Mouse (Mus musculus): ENCODE measurements around the gene Tbc1d2b. TPM values are rescaled to one million over a fixed set of nuclear protein-coding genes. Genes with fewer than 3 reads are reported as not detected.
A peak's percentile ranks its signal among the peaks of the same experiment; 100 is the strongest.

The Tbc1d2b gene
- polyA plus RNA-seq, 1 experiment from 2014 or later, result 9.3 TPM

DNA sequence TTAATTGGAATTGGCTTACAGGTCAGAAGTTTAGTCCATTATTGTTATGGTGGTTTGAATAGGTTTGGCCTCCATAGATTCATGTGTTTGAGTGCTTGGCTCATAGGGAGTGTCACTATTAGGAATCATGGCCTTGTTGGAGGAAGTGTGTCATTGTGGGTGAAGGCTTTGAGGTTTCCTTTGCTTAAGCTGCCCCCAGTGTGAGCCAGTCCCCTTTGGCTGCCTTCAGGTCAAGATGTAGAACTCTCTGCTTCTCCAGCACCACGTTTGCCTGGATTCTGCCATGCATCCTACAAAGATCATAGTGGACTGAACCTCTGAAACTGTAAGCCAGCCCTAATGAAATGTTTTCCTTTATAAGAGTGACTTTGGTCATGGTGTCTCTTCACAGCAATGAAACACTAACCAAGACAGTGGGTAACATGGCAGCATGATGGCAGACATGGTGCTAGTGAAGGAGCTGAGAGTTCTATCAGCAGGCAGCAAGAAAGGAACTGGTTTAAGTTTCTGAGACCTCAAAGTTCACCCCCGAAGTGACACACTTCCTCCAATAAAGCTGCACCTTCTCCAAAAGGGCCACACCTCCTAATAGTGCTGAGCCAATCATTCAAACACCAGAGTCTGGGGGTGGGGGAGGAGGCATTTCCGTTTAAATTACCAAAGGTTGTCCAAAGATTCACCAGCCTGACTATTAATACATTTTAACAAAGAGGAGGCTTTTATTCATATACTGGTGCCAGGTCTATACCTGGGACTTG lies 23.2 kb upstream of the Tbc1d2b start:
- H3K4me1 ChIP-seq (ENCODE audit: control insufficient read depth, insufficient read depth, low read length), result no peaks in the 10 kb centered on the region
- H3K9me3 ChIP-seq (ENCODE audit: control insufficient read depth, low read length), result no peaks in the 10 kb centered on the region
- H3K36me3 ChIP-seq (ENCODE audit: control insufficient read depth, insufficient read depth, low read length), result no peaks in the 10 kb centered on the region
- 49% methylated on average over 3 of the region's 3 CpGs for WGBS
- H3K27ac ChIP-seq (ENCODE audit: low read length), result no peak overlapping the region
- H3K9ac ChIP-seq (ENCODE audit: low read depth, low read length), result no peak overlapping the region
- ATAC-seq, result no peak
- no peaks in the 10 kb centered on the region for H3K27me3 ChIP-seq (replicated peaks; ENCODE audit: control insufficient read depth, insufficient read depth, low read length)
- H3K4me2 ChIP-seq (ENCODE audit: low read depth, low read length), result no peak overlapping the region
- no peak overlapping the region for H3K4me3 ChIP-seq (ENCODE audit: low read length)

DNA sequence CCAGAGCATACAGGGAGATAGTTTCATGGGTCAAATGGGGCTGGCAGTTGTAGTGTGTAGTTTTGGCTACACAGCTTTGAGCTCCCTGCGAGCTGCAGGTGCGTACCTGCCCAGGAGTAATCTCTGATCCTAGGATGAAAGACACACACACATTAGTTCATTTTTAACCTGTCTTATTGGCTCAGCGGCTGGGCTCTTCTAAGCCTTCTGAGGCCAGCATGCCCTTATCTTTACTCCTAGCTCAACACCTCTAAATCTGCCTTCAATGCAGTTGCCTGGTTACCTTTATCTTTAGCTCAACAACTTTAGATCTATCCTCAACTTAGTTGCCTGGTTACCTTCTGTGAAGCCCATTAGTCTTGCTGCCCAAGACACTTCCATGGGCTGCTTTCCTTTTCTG lies 7.8 kb upstream of the Tbc1d2b start:
- peak; percentile 86 for ATAC-seq
- H3K36me3 ChIP-seq (ENCODE audit: control insufficient read depth, insufficient read depth, low read length), result no peaks in the 10 kb centered on the region
- H3K4me3 ChIP-seq (ENCODE audit: low read length), result no peak overlapping the region
- no peaks in the 10 kb centered on the region for H3K9me3 ChIP-seq (ENCODE audit: control insufficient read depth, low read length)
- no peaks in the 10 kb centered on the region for H3K27me3 ChIP-seq (replicated peaks; ENCODE audit: control insufficient read depth, insufficient read depth, low read length)
- H3K27ac ChIP-seq (ENCODE audit: low read length), result peak overlapping the region; percentile 71
- 58% methylated on average over 3 of the region's 3 CpGs for WGBS
- peak overlapping the region; percentile 14; the same call in 1 of the 2 replicates for H3K4me2 ChIP-seq (ENCODE audit: low read depth, low read length)
- 0 out of 2 replicates have a peak, but pooled peaks cover 2% of the 10 kb centered on the region for H3K4me1 ChIP-seq (ENCODE audit: control insufficient read depth, insufficient read depth, low read length)
- H3K9ac ChIP-seq (ENCODE audit: low read depth, low read length), result no peak overlapping the region

DNA sequence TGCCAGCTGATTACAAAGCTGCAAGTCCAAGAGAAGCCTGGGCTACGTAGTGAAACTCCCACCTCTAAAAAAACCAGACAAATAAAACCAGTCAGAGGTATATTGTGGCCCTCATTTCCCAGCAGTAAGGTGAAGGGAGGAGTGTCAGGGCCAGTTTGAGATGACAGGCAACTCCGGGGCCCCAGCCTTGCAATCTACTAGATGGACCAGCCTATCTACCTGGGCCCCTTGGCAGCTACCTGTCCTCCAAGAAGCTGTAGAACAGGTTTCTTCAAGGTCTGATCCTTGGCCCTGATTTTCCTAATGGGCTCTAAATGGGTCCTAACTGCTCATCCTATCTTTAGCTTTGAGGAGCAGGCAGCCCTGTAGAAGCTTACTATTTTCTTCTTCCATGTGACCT lies 7.3 kb upstream of the Tbc1d2b start:
- Histone ChIP-seq H3K36me3 (ENCODE audit: control insufficient read depth, insufficient read depth, low read length) (no peaks in the 10 kb centered on the region), H3K9ac (ENCODE audit: low read depth, low read length) (no peak overlapping the region), H3K9me3 (ENCODE audit: control insufficient read depth, low read length) (no peaks in the 10 kb centered on the region), H3K27me3 (replicated peaks; ENCODE audit: control insufficient read depth, insufficient read depth, low read length) (no peaks in the 10 kb centered on the region), H3K4me2 (ENCODE audit: low read depth, low read length) (peak overlapping the region; percentile 14; the same call in 1 of the 2 replicates), H3K4me3 (ENCODE audit: low read length) (no peak overlapping the region), H3K27ac (ENCODE audit: low read length) (peak overlapping the region; percentile 71), H3K4me1 (ENCODE audit: control insufficient read depth, insufficient read depth, low read length) (0 out of 2 replicates have a peak, but pooled peaks cover 2% of the 10 kb centered on the region)
- ATAC-seq, result peak; percentile 94
- 58% methylated on average over 2 of the region's 2 CpGs for WGBS

DNA sequence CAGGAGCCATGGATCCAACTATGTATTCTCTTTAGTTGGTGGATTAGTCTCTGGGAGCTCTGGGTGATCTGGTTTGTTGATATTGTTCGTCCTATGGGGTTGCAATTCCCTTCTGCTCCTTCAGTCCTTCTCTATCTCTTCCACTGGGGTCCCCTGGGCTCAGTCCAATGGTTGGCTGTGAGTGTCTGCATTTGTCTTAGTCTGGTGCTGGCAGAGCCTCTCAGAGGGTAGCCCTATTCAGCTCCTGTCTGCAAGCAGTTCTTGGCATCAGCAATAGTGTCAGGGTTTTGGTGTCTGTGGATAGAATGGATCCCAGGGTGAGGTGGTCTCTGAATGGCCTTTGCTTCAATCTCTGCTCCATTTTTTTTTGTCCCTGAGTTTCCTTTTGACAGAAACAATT lies 6.2 kb upstream of the Tbc1d2b start:
- Histone ChIP-seq H3K4me2 (ENCODE audit: low read depth, low read length) (no peak overlapping the region), H3K9me3 (ENCODE audit: control insufficient read depth, low read length) (no peaks in the 10 kb centered on the region), H3K9ac (ENCODE audit: low read depth, low read length) (no peak overlapping the region), H3K4me1 (ENCODE audit: control insufficient read depth, insufficient read depth, low read length) (0 out of 2 replicates have a peak, but pooled peaks cover 2% of the 10 kb centered on the region), H3K4me3 (ENCODE audit: low read length) (no peak overlapping the region), H3K36me3 (ENCODE audit: control insufficient read depth, insufficient read depth, low read length) (no peaks in the 10 kb centered on the region), H3K27ac (ENCODE audit: low read length) (no peak overlapping the region), H3K27me3 (replicated peaks; ENCODE audit: control insufficient read depth, insufficient read depth, low read length) (no peaks in the 10 kb centered on the region)
- ATAC-seq, result no peak
- 80% methylated on average over 1 of the region's 1 CpGs for WGBS

DNA sequence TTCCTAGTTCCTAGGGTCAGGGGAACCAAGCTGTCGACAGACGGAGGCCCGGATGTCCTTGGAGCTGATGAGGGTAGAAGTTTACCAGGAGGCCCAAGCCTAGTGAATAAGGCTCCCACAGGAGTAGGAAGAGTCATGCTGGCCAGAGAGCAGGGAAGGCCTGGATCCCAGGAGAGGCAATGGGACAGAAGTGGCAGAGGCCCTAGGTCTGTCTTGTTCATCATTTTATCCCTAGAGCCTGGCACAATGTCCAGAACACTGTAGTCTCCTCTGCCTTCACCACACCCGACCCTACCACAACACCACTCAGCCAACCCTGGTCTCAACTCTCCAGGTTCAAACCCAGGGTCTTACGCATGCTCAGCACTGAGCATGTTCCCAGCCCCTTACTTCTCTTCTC lies 5.3 kb upstream of the Tbc1d2b start:
- H3K27ac ChIP-seq (ENCODE audit: low read length), result peak overlapping the region; percentile 55
- H3K4me1 ChIP-seq (ENCODE audit: control insufficient read depth, insufficient read depth, low read length), result peaks cover 10% of the 10 kb centered on the region
- WGBS, result 85% methylated on average over 5 of the region's 5 CpGs
- H3K27me3 ChIP-seq (replicated peaks; ENCODE audit: control insufficient read depth, insufficient read depth, low read length), result no peaks in the 10 kb centered on the region
- no peak for ATAC-seq
- H3K4me3 ChIP-seq (ENCODE audit: low read length), result no peak overlapping the region
- no peaks in the 10 kb centered on the region for H3K9me3 ChIP-seq (ENCODE audit: control insufficient read depth, low read length)
- no peak overlapping the region for H3K4me2 ChIP-seq (ENCODE audit: low read depth, low read length)
- H3K9ac ChIP-seq (ENCODE audit: low read depth, low read length), result 0 out of 2 replicates have a peak overlapping the region, but pooled peaks have one; percentile 15
- H3K36me3 ChIP-seq (ENCODE audit: control insufficient read depth, insufficient read depth, low read length), result no peaks in the 10 kb centered on the region

DNA sequence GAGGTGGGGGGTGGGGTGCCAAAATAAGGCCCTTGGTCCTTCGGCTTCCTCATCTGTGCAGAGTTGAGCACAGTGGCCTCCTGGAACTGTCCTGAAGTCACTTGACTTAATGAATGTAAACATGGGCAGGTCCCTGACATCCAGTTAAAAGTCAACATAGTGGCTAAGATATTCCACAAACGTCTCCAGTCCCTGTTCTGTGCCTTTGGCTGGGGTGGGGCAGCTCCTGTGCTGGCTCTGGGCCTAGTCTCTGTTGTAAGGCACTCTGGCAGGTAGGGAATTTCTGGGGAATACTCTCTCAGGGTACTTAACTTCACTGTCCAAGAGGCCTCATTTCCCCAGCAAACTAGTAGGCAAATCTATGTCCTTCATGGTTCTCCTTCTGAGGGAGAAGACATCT lies 4.9 kb upstream of the Tbc1d2b start:
- Histone ChIP-seq H3K9me3 (ENCODE audit: control insufficient read depth, low read length) (no peaks in the 10 kb centered on the region), H3K4me3 (ENCODE audit: low read length) (no peak overlapping the region), H3K27ac (ENCODE audit: low read length) (peak overlapping the region; percentile 55), H3K36me3 (ENCODE audit: control insufficient read depth, insufficient read depth, low read length) (no peaks in the 10 kb centered on the region), H3K4me2 (ENCODE audit: low read depth, low read length) (no peak overlapping the region), H3K27me3 (replicated peaks; ENCODE audit: control insufficient read depth, insufficient read depth, low read length) (no peaks in the 10 kb centered on the region), H3K4me1 (ENCODE audit: control insufficient read depth, insufficient read depth, low read length) (peaks cover 11% of the 10 kb centered on the region), H3K9ac (ENCODE audit: low read depth, low read length) (0 out of 2 replicates have a peak overlapping the region, but pooled peaks have one; percentile 15)
- ATAC-seq, result peak; percentile 10; the same call in 1 of the 2 replicates
- WGBS, result 39% methylated on average over 2 of the region's 2 CpGs

DNA sequence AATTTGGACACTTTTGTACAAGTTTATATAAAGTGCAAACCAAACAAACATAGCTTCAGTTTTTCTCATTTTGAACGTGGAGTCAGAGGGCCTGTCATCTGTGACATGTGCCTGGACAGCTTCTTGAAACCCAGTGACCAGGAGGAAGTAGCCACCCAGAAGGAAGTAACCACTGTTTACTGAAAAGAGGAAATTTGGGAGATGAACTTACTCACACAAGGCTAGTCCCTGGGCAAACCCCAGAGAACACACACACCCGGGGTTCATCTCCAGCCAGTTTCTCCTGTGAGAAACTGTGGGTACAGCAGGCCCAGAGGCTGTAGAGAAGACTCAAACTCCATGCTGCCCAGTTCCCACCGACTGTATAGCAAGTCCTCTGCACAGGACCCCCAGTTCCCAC lies 3.9 kb upstream of the Tbc1d2b start:
- peaks cover 15% of the 10 kb centered on the region for H3K4me1 ChIP-seq (ENCODE audit: control insufficient read depth, insufficient read depth, low read length)
- no peak for ATAC-seq
- H3K4me2 ChIP-seq (ENCODE audit: low read depth, low read length), result no peak overlapping the region
- no peak overlapping the region for H3K27ac ChIP-seq (ENCODE audit: low read length)
- no peaks in the 10 kb centered on the region for H3K9me3 ChIP-seq (ENCODE audit: control insufficient read depth, low read length)
- 67% methylated on average over 3 of the region's 3 CpGs for WGBS
- no peaks in the 10 kb centered on the region for H3K36me3 ChIP-seq (ENCODE audit: control insufficient read depth, insufficient read depth, low read length)
- no peak overlapping the region for H3K4me3 ChIP-seq (ENCODE audit: low read length)
- H3K27me3 ChIP-seq (replicated peaks; ENCODE audit: control insufficient read depth, insufficient read depth, low read length), result no peaks in the 10 kb centered on the region
- H3K9ac ChIP-seq (ENCODE audit: low read depth, low read length), result no peak overlapping the region

DNA sequence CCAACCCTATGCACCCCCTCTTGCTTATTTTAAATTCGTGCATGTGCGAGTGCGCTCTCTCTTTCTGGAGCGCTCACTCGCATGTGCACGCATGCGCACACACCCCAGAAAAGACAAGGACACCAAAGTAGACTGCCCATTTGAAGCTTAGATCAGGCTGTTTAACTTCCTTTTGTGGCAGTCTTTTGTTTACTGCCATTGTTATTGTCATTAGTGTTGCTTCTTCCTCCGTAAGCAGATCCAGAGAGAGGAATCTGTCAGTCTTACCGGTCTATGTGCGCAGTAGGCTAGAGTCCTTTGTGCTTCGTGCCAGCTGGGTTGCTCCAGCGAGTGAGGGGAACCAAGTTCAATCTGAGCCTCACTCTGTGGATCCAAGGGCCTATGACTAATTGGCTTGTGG lies 1.7 kb upstream of the Tbc1d2b start:
- Histone ChIP-seq H3K9ac (ENCODE audit: low read depth, low read length) (no peak overlapping the region), H3K27ac (ENCODE audit: low read length) (no peak overlapping the region), H3K4me1 (ENCODE audit: control insufficient read depth, insufficient read depth, low read length) (peaks cover 26% of the 10 kb centered on the region), H3K9me3 (ENCODE audit: control insufficient read depth, low read length) (no peaks in the 10 kb centered on the region), H3K36me3 (ENCODE audit: control insufficient read depth, insufficient read depth, low read length) (no peaks in the 10 kb centered on the region), H3K4me3 (ENCODE audit: low read length) (no peak overlapping the region), H3K4me2 (ENCODE audit: low read depth, low read length) (no peak overlapping the region), H3K27me3 (replicated peaks; ENCODE audit: control insufficient read depth, insufficient read depth, low read length) (no peaks in the 10 kb centered on the region)
- no peak for ATAC-seq
- WGBS, result 85% methylated on average over 12 of the region's 12 CpGs

DNA sequence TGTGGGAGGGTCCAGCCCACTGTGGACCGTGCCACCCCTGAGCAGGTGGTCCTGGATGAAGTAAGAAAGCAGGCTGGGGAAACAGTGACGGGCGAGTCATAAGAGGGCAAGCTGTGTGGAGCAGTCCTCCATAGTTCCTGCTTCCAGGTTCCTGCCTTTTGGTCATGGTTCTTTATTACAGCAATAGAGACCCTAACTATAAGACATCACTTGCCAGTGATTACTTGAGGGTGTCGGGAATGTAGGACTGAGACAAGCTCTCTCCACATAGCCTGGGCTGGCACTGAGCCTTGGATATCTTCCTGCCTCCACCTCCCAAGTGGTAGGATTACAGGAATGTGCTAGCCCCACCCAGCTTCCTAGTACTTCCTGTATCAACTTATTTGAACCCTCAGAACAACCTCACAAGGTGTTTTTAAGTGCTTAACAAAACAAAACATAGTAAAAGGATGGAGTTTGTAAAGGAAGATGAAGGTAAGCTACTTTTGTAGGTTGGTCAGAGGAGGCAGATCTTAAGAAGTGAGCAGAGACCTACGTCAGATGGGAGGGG lies 1.0 kb upstream of the Tbc1d2b start:
- no peaks in the 10 kb centered on the region for H3K9me3 ChIP-seq (ENCODE audit: control insufficient read depth, low read length)
- H3K4me2 ChIP-seq (ENCODE audit: low read depth, low read length), result no peak overlapping the region
- H3K9ac ChIP-seq (ENCODE audit: low read depth, low read length), result no peak overlapping the region
- no peaks in the 10 kb centered on the region for H3K27me3 ChIP-seq (replicated peaks; ENCODE audit: control insufficient read depth, insufficient read depth, low read length)
- H3K4me1 ChIP-seq (ENCODE audit: control insufficient read depth, insufficient read depth, low read length), result peaks cover 24% of the 10 kb centered on the region
- no peak overlapping the region for H3K4me3 ChIP-seq (ENCODE audit: low read length)
- no peaks in the 10 kb centered on the region for H3K36me3 ChIP-seq (ENCODE audit: control insufficient read depth, insufficient read depth, low read length)
- H3K27ac ChIP-seq (ENCODE audit: low read length), result no peak overlapping the region
- 71% methylated on average over 5 of the region's 5 CpGs for WGBS
- no peak for ATAC-seq
